Mouse (Mus musculus): ENCODE data around the gene Fbxo28. TPM values are rescaled to one million over a fixed set of nuclear protein-coding genes. Genes with fewer than 3 reads are reported as not detected.

The Fbxo28 gene
- total and polyA plus RNA-seq, 3 experiments = 16.3 to 72.5 (median 17.2) TPM

DNA sequence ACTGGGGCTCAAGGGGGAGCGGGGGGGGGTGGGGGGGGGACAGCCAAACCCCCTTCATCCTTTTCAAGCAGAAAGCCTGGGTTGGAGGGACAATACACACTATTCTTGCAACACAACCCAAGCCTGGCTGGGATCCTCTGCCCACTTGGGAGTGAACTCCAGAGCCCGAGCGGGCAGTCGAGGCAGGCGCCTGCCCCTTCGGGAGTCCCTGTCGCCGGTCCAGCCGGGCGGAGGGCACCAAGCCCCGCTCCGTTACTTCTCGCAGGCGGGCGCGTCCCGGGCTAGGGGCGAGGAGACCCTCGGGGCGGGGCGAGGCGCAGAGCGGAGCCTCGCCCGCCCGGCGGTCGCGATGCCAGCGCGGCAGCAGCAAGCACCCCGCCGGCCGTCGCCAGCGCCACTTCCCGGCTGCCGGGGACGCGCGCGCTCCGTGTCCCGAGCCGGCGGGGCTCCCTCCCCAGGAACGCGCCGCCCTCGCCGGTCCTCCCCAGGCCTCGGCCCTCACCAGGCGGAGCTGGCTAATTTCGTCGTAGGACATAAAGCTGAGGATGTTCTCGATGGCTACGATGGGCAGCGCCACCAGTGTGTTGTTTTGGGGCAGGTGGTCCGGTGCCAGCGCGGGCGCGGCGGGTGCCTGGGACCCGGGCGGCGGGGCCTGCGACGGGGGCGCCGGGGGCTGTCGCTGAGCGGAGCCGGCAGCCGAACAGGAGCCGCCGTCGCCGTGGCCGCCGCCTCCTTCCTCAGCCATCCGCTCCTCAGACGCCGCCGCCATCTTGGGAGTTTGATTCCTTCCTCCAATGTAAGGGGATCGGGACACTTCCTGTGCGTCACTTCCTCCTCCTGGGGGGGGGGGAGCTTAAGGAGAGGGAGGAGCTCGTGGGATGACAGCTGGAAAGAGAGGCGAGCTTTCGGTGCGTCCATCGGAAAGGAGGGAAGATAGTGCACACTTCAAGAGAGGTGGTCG is at the start of gene Fbxo28 (continued):
- TF ChIP-seq USF1 (IDR thresholded peaks at IDR 0.05; ENCODE audit: low read depth, low read length) = no peak
- peak; percentile 64 for TF ChIP-seq ELF1 (IDR thresholded peaks at IDR 0.05; ENCODE audit: low read depth, low read length)
- no peak for TF ChIP-seq NRF1 (IDR thresholded peaks at IDR 0.05; ENCODE audit: insufficient read depth, low read depth, low read length, poor library complexity, severe bottlenecking)
- 0 out of 2 replicates have a peak, but pooled peaks have one; percentile 17 for TF ChIP-seq MYC (IDR thresholded peaks at IDR 0.05; ENCODE audit: low read depth, low read length)

- no peaks in the 10 kb centered on the region for H3K4me1 ChIP-seq (ENCODE audit: control insufficient read depth in 1 of 2, insufficient read depth in 2 of 2, low read length in 2 of 2)
- H3K27me3 ChIP-seq (ENCODE audit: control insufficient read depth in 1 of 2, insufficient read depth in 2 of 2, low read length in 2 of 2) = peaks cover 2 to 5% of the 10 kb centered on the region in 2 experiments; a peak in 3 of 4 replicates
- TF ChIP-seq USF1 (IDR thresholded peaks at IDR 0.05; ENCODE audit: low read depth, low read length) (no peak), ZC3H11A (IDR thresholded peaks at IDR 0.05; ENCODE audit: low read depth, low read length) (no peak), POLR2AphosphoS2 (IDR thresholded peaks at IDR 0.05; ENCODE audit: low read length) (no peak), CHD2 (IDR thresholded peaks at IDR 0.05; ENCODE audit: low read length) (no peak), GATA1 (IDR thresholded peaks at IDR 0.05; ENCODE audit: low read depth, low read length) (no peak), E2F4 (IDR thresholded peaks at IDR 0.05; ENCODE audit: borderline replicate concordance, low read depth, low read length) (no peak), RCOR1 (IDR thresholded peaks at IDR 0.05; ENCODE audit: low read depth, low read length) (no peak), MXI1 (IDR thresholded peaks at IDR 0.05; ENCODE audit: low read depth, low read length) (no peak), MEF2A (IDR thresholded peaks at IDR 0.05; ENCODE audit: extremely low read depth, insufficient replicate concordance, low read depth, low read length, poor library complexity, severe bottlenecking) (no peak)
- H3K27ac ChIP-seq (ENCODE audit: control insufficient read depth, low read depth, low read length) = no peak overlapping the region
- H3K79me2 ChIP-seq (ENCODE audit: control insufficient read depth, insufficient read depth, low read length, poor library complexity) = no peaks in the 10 kb centered on the region
- H3K9me3 ChIP-seq (replicated peaks; ENCODE audit: insufficient read depth, low read length) = no peaks in the 10 kb centered on the region
- no peak overlapping the region for H3K4me3 ChIP-seq (ENCODE audit: control insufficient read depth in 1 of 2, insufficient read depth in 1 of 2, low read depth in 2 of 2, low read length in 2 of 2)
- no peak overlapping the region for H3K9ac ChIP-seq (ENCODE audit: control insufficient read depth, low read depth, low read length, poor library complexity, severe bottlenecking)
- H3K36me3 ChIP-seq (ENCODE audit: control insufficient read depth in 1 of 2, insufficient read depth in 2 of 2, low read length in 2 of 2) = no peaks in the 10 kb centered on the region
- no peak for DNase-seq (ENCODE audit: low read depth, low spot score)
Measured at GRCm38 (mm10) chr1:182388729-182389128, 47.3 kb upstream of the Fbxo28 start.

- Histone ChIP-seq H3K9me3 (replicated peaks; ENCODE audit: insufficient read depth, low read length) (no peaks in the 10 kb centered on the region), H3K9ac (ENCODE audit: control insufficient read depth, low read depth, low read length, poor library complexity, severe bottlenecking) (no peak overlapping the region), H3K79me2 (ENCODE audit: control insufficient read depth, insufficient read depth, low read length, poor library complexity) (no peaks in the 10 kb centered on the region), H3K4me3 (ENCODE audit: control insufficient read depth in 1 of 2, insufficient read depth in 1 of 2, low read depth in 2 of 2, low read length in 2 of 2) (no peak overlapping the region), H3K27me3 (ENCODE audit: control insufficient read depth in 1 of 2, insufficient read depth in 2 of 2, low read length in 2 of 2) (peaks cover 2 to 5% of the 10 kb centered on the region in 2 experiments; a peak in 3 of 4 replicates), H3K36me3 (ENCODE audit: control insufficient read depth in 1 of 2, insufficient read depth in 2 of 2, low read length in 2 of 2) (no peaks in the 10 kb centered on the region), H3K4me1 (ENCODE audit: control insufficient read depth in 1 of 2, insufficient read depth in 2 of 2, low read length in 2 of 2) (no peaks in the 10 kb centered on the region), H3K27ac (ENCODE audit: control insufficient read depth, low read depth, low read length) (no peak overlapping the region)
- no peak for TF ChIP-seq NRF1 (IDR thresholded peaks at IDR 0.05; ENCODE audit: insufficient read depth, low read depth, low read length, poor library complexity, severe bottlenecking)
- no peak for TF ChIP-seq ZMIZ1 (IDR thresholded peaks at IDR 0.05; ENCODE audit: low read depth, low read length)
- no peak for TF ChIP-seq BHLHE40 (IDR thresholded peaks at IDR 0.05; ENCODE audit: borderline replicate concordance, low read depth, low read length)
- TF ChIP-seq HCFC1 (IDR thresholded peaks at IDR 0.05; ENCODE audit: low read depth, low read length) = no peak
- no peak for TF ChIP-seq NELFE (IDR thresholded peaks at IDR 0.05; ENCODE audit: low read depth, low read length)
- no peak for TF ChIP-seq MYC (IDR thresholded peaks at IDR 0.05; ENCODE audit: low read depth, low read length)
- TF ChIP-seq ELF1 (IDR thresholded peaks at IDR 0.05; ENCODE audit: low read depth, low read length) = no peak
- no peak for TF ChIP-seq E2F4 (IDR thresholded peaks at IDR 0.05; ENCODE audit: borderline replicate concordance, low read depth, low read length)
- no peak for TF ChIP-seq POLR2AphosphoS2 (IDR thresholded peaks at IDR 0.05; ENCODE audit: low read length)
- no peak for TF ChIP-seq CHD1 (IDR thresholded peaks at IDR 0.05; ENCODE audit: low read depth, low read length)
- TF ChIP-seq ZC3H11A (IDR thresholded peaks at IDR 0.05; ENCODE audit: low read depth, low read length) = no peak
- no peak for TF ChIP-seq MEF2A (IDR thresholded peaks at IDR 0.05; ENCODE audit: extremely low read depth, insufficient replicate concordance, low read depth, low read length, poor library complexity, severe bottlenecking)
- TF ChIP-seq ZNF384 (IDR thresholded peaks at IDR 0.05; ENCODE audit: low read depth, low read length) = no peak
- TF ChIP-seq MAFK (IDR thresholded peaks at IDR 0.05; ENCODE audit: borderline replicate concordance, low read depth, low read length) = no peak
- no peak for TF ChIP-seq ZKSCAN1 (IDR thresholded peaks at IDR 0.05; ENCODE audit: low read depth, low read length)
- TF ChIP-seq JUND (IDR thresholded peaks at IDR 0.05; ENCODE audit: low read depth, low read length) = no peak
- DNase-seq (ENCODE audit: low read depth, low spot score) = no peak
Measured at GRCm38 (mm10) chr1:182386449-182386848, 45.0 kb upstream of the Fbxo28 start.

Measured in MEL (cell line).